Mouse (Mus musculus): ENCODE data around the gene Csde1. TPM values are rescaled to one million over a fixed set of nuclear protein-coding genes. Genes with fewer than 3 reads are reported as not detected.

Gene Csde1
- total and polyA plus RNA-seq, 3 experiments: 196 to 249 (median 210) TPM

DNA sequence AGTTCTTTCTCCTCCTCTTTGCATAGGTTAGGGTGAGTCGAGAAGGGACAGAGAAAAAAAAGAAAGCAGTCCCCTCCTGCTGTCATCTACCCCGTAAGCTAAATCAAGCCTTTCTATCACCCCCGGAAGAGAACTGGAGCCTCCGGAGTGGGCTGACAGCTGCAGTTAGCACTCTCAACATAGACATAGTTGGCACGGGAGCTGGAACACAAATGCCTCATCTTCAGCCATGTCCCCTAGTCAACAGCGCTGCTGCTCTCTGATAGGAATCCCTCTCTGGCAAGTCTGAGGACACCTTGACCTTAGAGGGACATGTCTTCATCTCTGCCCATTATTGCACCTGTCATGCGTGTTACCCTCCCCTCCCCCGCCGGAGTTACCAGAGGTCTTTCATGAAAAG is 59.1 kb downstream of the Csde1 start:
- in situ Hi-C loops (cut with MboI; ENCODE audit: low pct_ligation_motif_present, low pct_unique_long_range_greater_than_20kb, low sequenced_read_pairs) (no loop called here), dilution Hi-C loops (cut with MboI; ENCODE audit: extremely low pct_ligation_motif_present, extremely low pct_unique_long_range_greater_than_20kb, low sequenced_read_pairs) (no loop called here)
- H3K36me3 ChIP-seq (replicated peaks in 1 of 2; ENCODE audit: control insufficient read depth in 1 of 2, insufficient read depth in 1 of 2, low read length in 1 of 2): no peaks in the 10 kb centered on the region
- no peak overlapping the region for H3K27ac ChIP-seq (ENCODE audit: insufficient read depth, low read depth)
- no peak for DNase-seq (ENCODE audit: extremely low read depth)
- no peaks in the 10 kb centered on the region for H3K9me3 ChIP-seq (replicated peaks; ENCODE audit: low read length)
- H3K9ac ChIP-seq (ENCODE audit: insufficient read depth, low read depth): no peak overlapping the region
- TF ChIP-seq MEF2A (IDR thresholded peaks at IDR 0.05; ENCODE audit: borderline replicate concordance, low read depth, low read length): no peak
- no peaks in the 10 kb centered on the region for H3K4me1 ChIP-seq (ENCODE audit: control insufficient read depth in 1 of 2, insufficient read depth in 2 of 2)
- H3K4me2 ChIP-seq (ENCODE audit: insufficient read depth, low read depth, poor library complexity, severe bottlenecking): no peak overlapping the region
- no peak overlapping the region for H3K4me3 ChIP-seq (replicated peaks in 1 of 3; ENCODE audit: low read depth in 2 of 3, low read length in 2 of 3, poor library complexity in 1 of 3)
- H3K27me3 ChIP-seq (replicated peaks): no peaks in the 10 kb centered on the region
- no peaks in the 10 kb centered on the region for H3K79me2 ChIP-seq (replicated peaks; ENCODE audit: control insufficient read depth, extremely low read depth, insufficient read depth, poor library complexity, severe bottlenecking)

DNA sequence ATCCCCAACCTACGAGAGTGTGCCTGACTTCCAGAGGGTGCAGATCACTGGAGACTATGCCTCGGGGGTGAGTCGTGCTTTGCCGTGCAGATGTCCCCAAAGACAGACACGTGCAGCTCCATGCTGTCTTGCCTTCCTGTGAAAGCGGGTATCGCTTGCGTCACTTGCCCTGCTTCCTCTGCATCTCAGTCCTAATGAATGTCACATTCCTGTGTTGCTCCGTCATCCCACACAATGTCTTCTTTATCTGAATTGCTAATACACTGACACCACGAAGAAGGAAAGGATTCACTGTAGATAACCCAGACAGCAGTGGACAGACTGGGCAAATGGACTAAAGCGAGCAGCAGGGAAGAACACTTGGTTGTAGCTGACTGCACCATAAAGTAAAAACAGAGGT is 60.8 kb downstream of the Csde1 start:
- H3K27me3 ChIP-seq (replicated peaks): no peaks in the 10 kb centered on the region
- in situ Hi-C loops (cut with MboI; ENCODE audit: low pct_ligation_motif_present, low pct_unique_long_range_greater_than_20kb, low sequenced_read_pairs) (no loop called here), dilution Hi-C loops (cut with MboI; ENCODE audit: extremely low pct_ligation_motif_present, extremely low pct_unique_long_range_greater_than_20kb, low sequenced_read_pairs) (no loop called here)
- H3K4me3 ChIP-seq (replicated peaks in 1 of 3; ENCODE audit: low read depth in 2 of 3, low read length in 2 of 3, poor library complexity in 1 of 3): no peak overlapping the region
- H3K4me1 ChIP-seq (ENCODE audit: control insufficient read depth in 1 of 2, insufficient read depth in 2 of 2): no peaks in the 10 kb centered on the region
- H3K9ac ChIP-seq (ENCODE audit: insufficient read depth, low read depth): no peak overlapping the region
- no peak for DNase-seq (ENCODE audit: extremely low read depth)
- no peak for TF ChIP-seq SMC3 (IDR thresholded peaks at IDR 0.05; ENCODE audit: low read depth, low read length)
- no peak for TF ChIP-seq TBP (conservative IDR thresholded peaks at IDR 0.05; ENCODE audit: low read depth, low read length)
- TF ChIP-seq USF2 (conservative IDR thresholded peaks at IDR 0.05; ENCODE audit: low read depth, low read length): no peak
- no peak for TF ChIP-seq NELFE (IDR thresholded peaks at IDR 0.05; ENCODE audit: low read depth, low read length)
- no peak for TF ChIP-seq CTCF (conservative IDR thresholded peaks at IDR 0.05 in 1 of 2, IDR thresholded peaks at IDR 0.05 in 1 of 2; ENCODE audit: low read depth in 2 of 2, low read length in 2 of 2)
- TF ChIP-seq MYC (IDR thresholded peaks at IDR 0.05; ENCODE audit: low read depth, low read length): no peak
- TF ChIP-seq ZKSCAN1 (IDR thresholded peaks at IDR 0.05; ENCODE audit: borderline replicate concordance, low read depth, low read length): no peak
- no peak for TF ChIP-seq MXI1 (IDR thresholded peaks at IDR 0.05; ENCODE audit: low read depth, low read length)
- TF ChIP-seq MEF2A (IDR thresholded peaks at IDR 0.05; ENCODE audit: borderline replicate concordance, low read depth, low read length): no peak
- TF ChIP-seq BHLHE40 (IDR thresholded peaks at IDR 0.05; ENCODE audit: low read depth, low read length): no peak
- TF ChIP-seq JUND (conservative IDR thresholded peaks at IDR 0.05; ENCODE audit: low read depth, low read length): no peak
- no peaks in the 10 kb centered on the region for H3K36me3 ChIP-seq (replicated peaks in 1 of 2; ENCODE audit: control insufficient read depth in 1 of 2, insufficient read depth in 1 of 2, low read length in 1 of 2)
- no peaks in the 10 kb centered on the region for H3K9me3 ChIP-seq (replicated peaks; ENCODE audit: low read length)
- H3K79me2 ChIP-seq (replicated peaks; ENCODE audit: control insufficient read depth, extremely low read depth, insufficient read depth, poor library complexity, severe bottlenecking): no peaks in the 10 kb centered on the region
- H3K27ac ChIP-seq (ENCODE audit: insufficient read depth, low read depth): no peak overlapping the region
- H3K4me2 ChIP-seq (ENCODE audit: insufficient read depth, low read depth, poor library complexity, severe bottlenecking): no peak overlapping the region

- dilution Hi-C loops (cut with MboI; ENCODE audit: extremely low pct_ligation_motif_present, extremely low pct_unique_long_range_greater_than_20kb, low sequenced_read_pairs) (no loop called here), in situ Hi-C loops (cut with MboI; ENCODE audit: low pct_ligation_motif_present, low pct_unique_long_range_greater_than_20kb, low sequenced_read_pairs) (no loop called here)
- no peak for TF ChIP-seq TBP (conservative IDR thresholded peaks at IDR 0.05; ENCODE audit: low read depth, low read length)
- no peak for TF ChIP-seq SIN3A (IDR thresholded peaks at IDR 0.05; ENCODE audit: low read length)
- Histone ChIP-seq H3K9ac (ENCODE audit: insufficient read depth, low read depth) (no peak overlapping the region), H3K27me3 (replicated peaks) (no peaks in the 10 kb centered on the region), H3K4me1 (ENCODE audit: control insufficient read depth in 1 of 2, insufficient read depth in 2 of 2) (no peaks in the 10 kb centered on the region), H3K36me3 (replicated peaks in 1 of 2; ENCODE audit: control insufficient read depth in 1 of 2, insufficient read depth in 1 of 2, low read length in 1 of 2) (no peaks in the 10 kb centered on the region), H3K9me3 (replicated peaks; ENCODE audit: low read length) (no peaks in the 10 kb centered on the region), H3K4me3 (replicated peaks in 1 of 3; ENCODE audit: low read depth in 2 of 3, low read length in 2 of 3, poor library complexity in 1 of 3) (no peak overlapping the region), H3K27ac (ENCODE audit: insufficient read depth, low read depth) (no peak overlapping the region), H3K4me2 (ENCODE audit: insufficient read depth, low read depth, poor library complexity, severe bottlenecking) (no peak overlapping the region), H3K79me2 (replicated peaks; ENCODE audit: control insufficient read depth, extremely low read depth, insufficient read depth, poor library complexity, severe bottlenecking) (no peaks in the 10 kb centered on the region)
- no peak for DNase-seq (ENCODE audit: extremely low read depth)
Observed at GRCm38 (mm10) chr3:103081861-103082453, 61.7 kb downstream of the Csde1 start.
